Mouse (Mus musculus): ENCODE measurements around the gene Phyhipl. TPM values are rescaled to one million over a fixed set of nuclear protein-coding genes. Genes with fewer than 3 reads are reported as not detected.
A peak's percentile ranks its signal among the peaks of the same experiment; 100 is the strongest.

Gene Phyhipl
- polyA plus RNA-seq, 1 experiment from 2014 or later, result 4.8 TPM

GRCm38 (mm10) chr10:70563636-70564035 is 92.1 kb downstream of the Phyhipl start:
- 20% methylated on average over 3 of the region's 3 CpGs for WGBS
- H3K4me2 ChIP-seq (ENCODE audit: low read length), result no peak overlapping the region
- ATAC-seq (replicated peaks; ENCODE audit: low FRiP score, low TSS enrichment, low read depth), result no peak
- no peak overlapping the region for H3K27ac ChIP-seq (ENCODE audit: low read depth)
- H3K4me1 ChIP-seq (replicated peaks; ENCODE audit: control insufficient read depth, insufficient read depth, low read length), result no peaks in the 10 kb centered on the region
- H3K36me3 ChIP-seq (ENCODE audit: control insufficient read depth, insufficient read depth, low read length), result no peaks in the 10 kb centered on the region; the same call in 1 of the 2 replicates
- DNase-seq (ENCODE audit: low spot score), result peak; percentile 93
- H3K4me3 ChIP-seq (ENCODE audit: low read depth, low read length), result no peak overlapping the region
- H3K9me3 ChIP-seq (ENCODE audit: control insufficient read depth, low read length), result no peaks in the 10 kb centered on the region
- H3K27me3 ChIP-seq (replicated peaks; ENCODE audit: control insufficient read depth, insufficient read depth, low read length), result no peaks in the 10 kb centered on the region
- H3K9ac ChIP-seq (ENCODE audit: low read length), result no peak overlapping the region

- 91% methylated on average over 3 of the region's 3 CpGs for WGBS
- H3K36me3 ChIP-seq (ENCODE audit: control insufficient read depth, insufficient read depth, low read length), result peaks cover 5% of the 10 kb centered on the region; the same call in 1 of the 2 replicates
- no peak for ATAC-seq (replicated peaks; ENCODE audit: low FRiP score, low TSS enrichment, low read depth)
These were observed 103.2 kb downstream of the Phyhipl start for GRCm38 (mm10) chr10:70552531-70552930.

GRCm38 (mm10) chr10:70542857-70543256 is 112.9 kb downstream of the Phyhipl start:
- H3K9me3 ChIP-seq (ENCODE audit: control insufficient read depth, low read length), result no peaks in the 10 kb centered on the region
- no peak overlapping the region for H3K27ac ChIP-seq (ENCODE audit: low read depth)
- DNase-seq (ENCODE audit: low spot score) (peak; percentile 6), ATAC-seq (replicated peaks; ENCODE audit: low FRiP score, low TSS enrichment, low read depth) (no peak)
- H3K4me1 ChIP-seq (replicated peaks; ENCODE audit: control insufficient read depth, insufficient read depth, low read length), result no peaks in the 10 kb centered on the region
- no peak overlapping the region for H3K4me2 ChIP-seq (ENCODE audit: low read length)
- no peaks in the 10 kb centered on the region for H3K36me3 ChIP-seq (ENCODE audit: control insufficient read depth, insufficient read depth, low read length)
- no peak overlapping the region for H3K4me3 ChIP-seq (ENCODE audit: low read depth, low read length)
- no peaks in the 10 kb centered on the region for H3K27me3 ChIP-seq (replicated peaks; ENCODE audit: control insufficient read depth, insufficient read depth, low read length)
- H3K9ac ChIP-seq (ENCODE audit: low read length), result no peak overlapping the region
- WGBS, result 89% methylated on average over 6 of the region's 6 CpGs

More at GRCm38 (mm10) chr10:70552531-70552930, 103.2 kb downstream of the Phyhipl start:
- Histone ChIP-seq H3K27ac (ENCODE audit: low read depth) (no peak overlapping the region), H3K4me3 (ENCODE audit: low read depth, low read length) (no peak overlapping the region), H3K9me3 (ENCODE audit: control insufficient read depth, low read length) (no peaks in the 10 kb centered on the region), H3K4me1 (replicated peaks; ENCODE audit: control insufficient read depth, insufficient read depth, low read length) (no peaks in the 10 kb centered on the region), H3K9ac (ENCODE audit: low read length) (no peak overlapping the region), H3K4me2 (ENCODE audit: low read length) (no peak overlapping the region), H3K27me3 (replicated peaks; ENCODE audit: control insufficient read depth, insufficient read depth, low read length) (no peaks in the 10 kb centered on the region)
- peak; percentile 10 for DNase-seq (ENCODE audit: low spot score)

GRCm38 (mm10) chr10:70540456-70541195 is 115.1 kb downstream of the Phyhipl start:
- ATAC-seq (replicated peaks; ENCODE audit: low FRiP score, low TSS enrichment, low read depth) (no peak), DNase-seq (ENCODE audit: low spot score) (peak; percentile 58)
- Histone ChIP-seq H3K27ac (ENCODE audit: low read depth) (no peak overlapping the region), H3K9me3 (ENCODE audit: control insufficient read depth, low read length) (no peaks in the 10 kb centered on the region), H3K36me3 (ENCODE audit: control insufficient read depth, insufficient read depth, low read length) (no peaks in the 10 kb centered on the region), H3K27me3 (replicated peaks; ENCODE audit: control insufficient read depth, insufficient read depth, low read length) (no peaks in the 10 kb centered on the region), H3K4me1 (replicated peaks; ENCODE audit: control insufficient read depth, insufficient read depth, low read length) (no peaks in the 10 kb centered on the region), H3K4me2 (ENCODE audit: low read length) (no peak overlapping the region), H3K4me3 (ENCODE audit: low read depth, low read length) (no peak overlapping the region), H3K9ac (ENCODE audit: low read length) (no peak overlapping the region)
- 83% methylated on average over 9 of the region's 9 CpGs for WGBS

- no peaks in the 10 kb centered on the region for H3K4me1 ChIP-seq (replicated peaks; ENCODE audit: control insufficient read depth, insufficient read depth, low read length)
- H3K4me3 ChIP-seq (ENCODE audit: low read depth, low read length), result no peak overlapping the region
- no peaks in the 10 kb centered on the region for H3K36me3 ChIP-seq (ENCODE audit: control insufficient read depth, insufficient read depth, low read length)
- ATAC-seq (replicated peaks; ENCODE audit: low FRiP score, low TSS enrichment, low read depth) (no peak), DNase-seq (ENCODE audit: low spot score) (no peak)
- WGBS, result 95% methylated on average over 9 of the region's 9 CpGs
- H3K9ac ChIP-seq (ENCODE audit: low read length), result no peak overlapping the region
- H3K27me3 ChIP-seq (replicated peaks; ENCODE audit: control insufficient read depth, insufficient read depth, low read length), result no peaks in the 10 kb centered on the region
- no peak overlapping the region for H3K4me2 ChIP-seq (ENCODE audit: low read length)
- H3K9me3 ChIP-seq (ENCODE audit: control insufficient read depth, low read length), result no peaks in the 10 kb centered on the region
- no peak overlapping the region for H3K27ac ChIP-seq (ENCODE audit: low read depth)
These were observed 116.5 kb downstream of the Phyhipl start for GRCm38 (mm10) chr10:70539251-70539650.

GRCm38 (mm10) chr10:70537694-70538093 is 118.1 kb downstream of the Phyhipl start:
- DNase-seq (ENCODE audit: low spot score) (peak; percentile 49), ATAC-seq (replicated peaks; ENCODE audit: low FRiP score, low TSS enrichment, low read depth) (no peak)

GRCm38 (mm10) chr10:70535401-70535800 is 120.4 kb downstream of the Phyhipl start:
- peak; percentile 39 for DNase-seq (ENCODE audit: low spot score)
- WGBS, result 91% methylated on average over 12 of the region's 12 CpGs
- ATAC-seq (replicated peaks; ENCODE audit: low FRiP score, low TSS enrichment, low read depth), result no peak

More at GRCm38 (mm10) chr10:70537694-70538093, 118.1 kb downstream of the Phyhipl start:
- 80% methylated on average over 10 of the region's 10 CpGs for WGBS
- no peak overlapping the region for H3K27ac ChIP-seq (ENCODE audit: low read depth)
- H3K36me3 ChIP-seq (ENCODE audit: control insufficient read depth, insufficient read depth, low read length), result no peaks in the 10 kb centered on the region
- H3K4me1 ChIP-seq (replicated peaks; ENCODE audit: control insufficient read depth, insufficient read depth, low read length), result no peaks in the 10 kb centered on the region
- H3K9me3 ChIP-seq (ENCODE audit: control insufficient read depth, low read length), result no peaks in the 10 kb centered on the region
- no peak overlapping the region for H3K4me2 ChIP-seq (ENCODE audit: low read length)
- no peaks in the 10 kb centered on the region for H3K27me3 ChIP-seq (replicated peaks; ENCODE audit: control insufficient read depth, insufficient read depth, low read length)
- no peak overlapping the region for H3K9ac ChIP-seq (ENCODE audit: low read length)
- H3K4me3 ChIP-seq (ENCODE audit: low read depth, low read length), result no peak overlapping the region

GRCm38 (mm10) chr10:70534571-70534970 is 121.2 kb downstream of the Phyhipl start:
- H3K4me2 ChIP-seq (ENCODE audit: low read length), result no peak overlapping the region
- H3K36me3 ChIP-seq (ENCODE audit: control insufficient read depth, insufficient read depth, low read length), result no peaks in the 10 kb centered on the region
- DNase-seq (ENCODE audit: low spot score), result peak; percentile 40
- H3K4me3 ChIP-seq (ENCODE audit: low read depth, low read length), result no peak overlapping the region
- H3K4me1 ChIP-seq (replicated peaks; ENCODE audit: control insufficient read depth, insufficient read depth, low read length), result no peaks in the 10 kb centered on the region
- H3K9me3 ChIP-seq (ENCODE audit: control insufficient read depth, low read length), result no peaks in the 10 kb centered on the region
- H3K27me3 ChIP-seq (replicated peaks; ENCODE audit: control insufficient read depth, insufficient read depth, low read length), result no peaks in the 10 kb centered on the region
- H3K9ac ChIP-seq (ENCODE audit: low read length), result no peak overlapping the region
- 97% methylated on average over 10 of the region's 10 CpGs for WGBS
- no peak overlapping the region for H3K27ac ChIP-seq (ENCODE audit: low read depth)
- no peak for ATAC-seq (replicated peaks; ENCODE audit: low FRiP score, low TSS enrichment, low read depth)

More at GRCm38 (mm10) chr10:70535401-70535800, 120.4 kb downstream of the Phyhipl start:
- H3K27me3 ChIP-seq (replicated peaks; ENCODE audit: control insufficient read depth, insufficient read depth, low read length), result no peaks in the 10 kb centered on the region
- H3K9me3 ChIP-seq (ENCODE audit: control insufficient read depth, low read length), result no peaks in the 10 kb centered on the region
- no peak overlapping the region for H3K4me3 ChIP-seq (ENCODE audit: low read depth, low read length)
- H3K27ac ChIP-seq (ENCODE audit: low read depth), result no peak overlapping the region
- no peaks in the 10 kb centered on the region for H3K4me1 ChIP-seq (replicated peaks; ENCODE audit: control insufficient read depth, insufficient read depth, low read length)
- H3K4me2 ChIP-seq (ENCODE audit: low read length), result no peak overlapping the region
- no peaks in the 10 kb centered on the region for H3K36me3 ChIP-seq (ENCODE audit: control insufficient read depth, insufficient read depth, low read length)
- no peak overlapping the region for H3K9ac ChIP-seq (ENCODE audit: low read length)

GRCm38 (mm10) chr10:70533986-70534385 is 121.8 kb downstream of the Phyhipl start:
- Histone ChIP-seq H3K36me3 (ENCODE audit: control insufficient read depth, insufficient read depth, low read length) (no peaks in the 10 kb centered on the region), H3K9me3 (ENCODE audit: control insufficient read depth, low read length) (no peaks in the 10 kb centered on the region), H3K27ac (ENCODE audit: low read depth) (no peak overlapping the region), H3K4me2 (ENCODE audit: low read length) (no peak overlapping the region), H3K4me1 (replicated peaks; ENCODE audit: control insufficient read depth, insufficient read depth, low read length) (no peaks in the 10 kb centered on the region), H3K9ac (ENCODE audit: low read length) (no peak overlapping the region), H3K27me3 (replicated peaks; ENCODE audit: control insufficient read depth, insufficient read depth, low read length) (no peaks in the 10 kb centered on the region), H3K4me3 (ENCODE audit: low read depth, low read length) (no peak overlapping the region)
- no peak for DNase-seq (ENCODE audit: low spot score)
- 89% methylated on average over 12 of the region's 12 CpGs for WGBS
- no peak for ATAC-seq (replicated peaks; ENCODE audit: low FRiP score, low TSS enrichment, low read depth)
